Mouse (Mus musculus) liver, embryonic 14.5 days (tissue): Measurements from ENCODE around the gene Lmbrd1.
A peak's percentile ranks its signal among the peaks of the same experiment; 100 is the strongest.

ENCODE experiments used
- CTCF ChIP-seq: IDR thresholded peaks from 2 replicates; pipeline ENCODE4 v1.5.1; 2016; ENCODE audit warnings: antibody characterized with exemption, low read depth, control low read depth
- EP300 ChIP-seq: IDR thresholded peaks from 2 replicates; pipeline ENCODE4 v1.6.1; 2016; ENCODE audit warnings: antibody characterized with exemption, low read depth

- peak; percentile 73 for TF ChIP-seq CTCF
- TF ChIP-seq EP300, result no peak
Measured at GRCm38 (mm10) chr1:24678205-24678917, at the start of gene Lmbrd1.
